Mouse (Mus musculus): ENCODE measurements around the gene Rap1b.

DNA sequence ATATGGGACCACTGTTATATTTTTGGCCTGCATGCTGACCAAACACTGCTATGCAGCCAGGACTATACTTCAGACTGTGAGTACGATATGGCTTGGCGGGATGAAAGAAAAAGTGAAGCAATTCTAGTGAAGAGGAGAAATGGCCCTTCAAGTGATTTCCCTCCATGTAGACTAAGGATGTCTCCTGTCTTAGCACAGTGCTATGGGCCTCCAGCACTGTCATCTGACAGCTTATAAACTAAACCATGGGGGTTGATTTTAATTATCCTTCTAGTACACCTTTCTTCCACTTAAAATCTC is 54.7 kb downstream of the Rap1b start:
- TF ChIP-seq CTCF (conservative IDR thresholded peaks at IDR 0.05; ENCODE audit: insufficient read depth, insufficient read length, low read depth, low read length) (no peak), POLR2A (IDR thresholded peaks at IDR 0.05; ENCODE audit: low read depth, low read length) (no peak)

All from kidney, adult 2 months (tissue).